Mouse (Mus musculus) cortical plate, adult 2 months (tissue): ENCODE data around the gene Kcnk18.

Experiments
- CTCF ChIP-seq: fragments of 200-500 bp; IDR thresholded peaks from 2 replicates; pipeline ENCODE4 v1.5.1; 2011; ENCODE audit warnings: mild to moderate bottlenecking, control low read depth, low read length; ENCODE audit not compliant: insufficient read depth; ENCODE audit errors: extremely low read depth
- POLR2A ChIP-seq: fragments of 200-500 bp; IDR thresholded peaks from 2 replicates; pipeline ENCODE4 v1.6.1; 2011; ENCODE audit warnings: mild to moderate bottlenecking, low read length, control low read depth; ENCODE audit not compliant: insufficient read depth; ENCODE audit errors: extremely low read depth

- TF ChIP-seq POLR2A (no peak), CTCF (no peak)
Observed at GRCm38 (mm10) chr19:59173341-59174015, 45.5 kb upstream of the Kcnk18 start.
